Mouse (Mus musculus): ENCODE measurements around the gene Rapgef4.

Rapgef4 gene

GRCm38 (mm10) chr2:72234085-72234484 is 253.0 kb downstream of the Rapgef4 start:
- DNase-seq (ENCODE audit: low spot score) = no peak

- DNase-seq (ENCODE audit: low spot score) = peak; percentile 72
These were observed 253.9 kb downstream of the Rapgef4 start for GRCm38 (mm10) chr2:72234943-72235342.

- no peak for DNase-seq (ENCODE audit: low spot score)
These were observed 254.4 kb downstream of the Rapgef4 start for GRCm38 (mm10) chr2:72235361-72235901.

- DNase-seq (ENCODE audit: low spot score) = no peak
These were observed 257.4 kb downstream of the Rapgef4 start for GRCm38 (mm10) chr2:72238421-72238820.

- DNase-seq (ENCODE audit: low spot score) = no peak
These were observed 257.9 kb downstream of the Rapgef4 start for GRCm38 (mm10) chr2:72238925-72239324.

GRCm38 (mm10) chr2:72239456-72239855 is 258.4 kb downstream of the Rapgef4 start:
- no peak for DNase-seq (ENCODE audit: low spot score)

- DNase-seq (ENCODE audit: low spot score) = no peak
These were observed 259.0 kb downstream of the Rapgef4 start for GRCm38 (mm10) chr2:72239993-72240392.

- DNase-seq (ENCODE audit: low spot score) = no peak
These were observed 259.7 kb downstream of the Rapgef4 start for GRCm38 (mm10) chr2:72240691-72241090.

- DNase-seq (ENCODE audit: low spot score) = no peak
These were observed 260.9 kb downstream of the Rapgef4 start for GRCm38 (mm10) chr2:72241714-72242472.

- DNase-seq (ENCODE audit: low spot score) = no peak
These were observed 262.1 kb downstream of the Rapgef4 start for GRCm38 (mm10) chr2:72242910-72243675.

GRCm38 (mm10) chr2:72245631-72246030 is 264.6 kb downstream of the Rapgef4 start:
- DNase-seq (ENCODE audit: low spot score) = no peak

- no peak for DNase-seq (ENCODE audit: low spot score)
These were observed 265.3 kb downstream of the Rapgef4 start for GRCm38 (mm10) chr2:72246376-72246775.

GRCm38 (mm10) chr2:72247819-72248218 is 266.8 kb downstream of the Rapgef4 start:
- no peak for DNase-seq (ENCODE audit: low spot score)

- no peak for DNase-seq (ENCODE audit: low spot score)
These were observed 271.8 kb downstream of the Rapgef4 start for GRCm38 (mm10) chr2:72252510-72253505.

GRCm38 (mm10) chr2:72253882-72254281 is 272.8 kb downstream of the Rapgef4 start:
- DNase-seq (ENCODE audit: low spot score) = no peak

- no peak for DNase-seq (ENCODE audit: low spot score)
These were observed 274.0 kb downstream of the Rapgef4 start for GRCm38 (mm10) chr2:72254813-72255582.

- no peak for DNase-seq (ENCODE audit: low spot score)
These were observed 279.7 kb downstream of the Rapgef4 start for GRCm38 (mm10) chr2:72260704-72261103.

GRCm38 (mm10) chr2:72262814-72263480 is 281.9 kb downstream of the Rapgef4 start:
- no peak for DNase-seq (ENCODE audit: low spot score)

GRCm38 (mm10) chr2:72267390-72267789 is 286.4 kb downstream of the Rapgef4 start:
- no peak for DNase-seq (ENCODE audit: low spot score)

- DNase-seq (ENCODE audit: low spot score) = no peak
These were observed 288.8 kb downstream of the Rapgef4 start for GRCm38 (mm10) chr2:72269651-72270341.
